In genomic region chr9:124424292-124424541, GRCm38 (mm10) we compare ENCODE assay signal across 8 mouse cellular contexts. TPM values are rescaled to one million over a fixed set of nuclear protein-coding genes. Genes with fewer than 3 reads are reported as not detected.
DNase-seq lines count a peak whose midpoint lies in the region; ATAC-seq and TF ChIP-seq lines count a peak whose summit lies in the region.

No protein-coding gene starts in this region.

- 0% methylated on average over 27 of the region's 27 CpGs for WGBS in liver, embryonic 12.5 days (ENCODE audit: insufficient replicate concordance)
- WGBS in stomach, embryonic 16.5 days, result under 1% methylated on average over 27 of the region's 27 CpGs

- H3K9ac ChIP-seq in liver, embryonic 12.5 days, result peak overlapping the region; percentile 71
- peak overlapping the region; percentile 89 for H3K9ac ChIP-seq in stomach, embryonic 16.5 days (ENCODE audit: low read length)

- H3K27ac ChIP-seq in testis, adult 2 months (ENCODE audit: control insufficient read depth, insufficient read depth, low read depth, low read length), result peak overlapping the region; percentile 96
- H3K27ac ChIP-seq in liver, embryonic 12.5 days, result peak overlapping the region; percentile 95
- peak overlapping the region; percentile 99 for H3K27ac ChIP-seq in stomach, embryonic 16.5 days (ENCODE audit: low read length)

- TF ChIP-seq POLR2A in testis, adult 2 months (IDR thresholded peaks at IDR 0.05; ENCODE audit: control insufficient read depth, low read depth, low read length), result peak; percentile 55; the same call in 1 of the 2 replicates

- peaks cover 8% of the 10 kb centered on the region for H3K27me3 ChIP-seq in erythroblast, embryonic 14.5 days (ENCODE audit: control insufficient read depth)
- H3K27me3 ChIP-seq in testis, adult 2 months (ENCODE audit: control insufficient read depth, insufficient read depth, low read length), result no peaks in the 10 kb centered on the region
- 0 out of 2 replicates have a peak, but pooled peaks cover 3% of the 10 kb centered on the region for H3K27me3 ChIP-seq in liver, embryonic 12.5 days (replicated peaks)
- no peaks in the 10 kb centered on the region for H3K27me3 ChIP-seq in stomach, embryonic 16.5 days (ENCODE audit: control insufficient read depth, insufficient read depth, low read length)

- ATAC-seq in erythroblast, adult 5-6 weeks (replicated peaks; ENCODE audit: low FRiP score, poor library complexity, severe bottlenecking), result no peak
- no peak for ATAC-seq in liver, embryonic 12.5 days
- no peak for ATAC-seq in stomach, embryonic 16.5 days (ENCODE audit: insufficient read depth, low FRiP score)

- peaks cover 35% of the 10 kb centered on the region for H3K4me1 ChIP-seq in erythroblast, embryonic 14.5 days (ENCODE audit: control insufficient read depth)
- no peaks in the 10 kb centered on the region for H3K4me1 ChIP-seq in testis, adult 2 months (ENCODE audit: control insufficient read depth, insufficient read depth, low read length)
- peaks cover 29% of the 10 kb centered on the region for H3K4me1 ChIP-seq in liver, embryonic 12.5 days
- no peaks in the 10 kb centered on the region for H3K4me1 ChIP-seq in stomach, embryonic 16.5 days (ENCODE audit: control insufficient read depth, insufficient read depth, low read length)

- DNase-seq in testis, postnatal 10 days (ENCODE audit: low spot score), result no peak
- no peak for DNase-seq in frontal cortex, postnatal 10 days (ENCODE audit: low spot score in 2 of 2)
- DNase-seq in ovary, adult 18-20 months (ENCODE audit: low spot score), result no peak

- peaks cover 21% of the 10 kb centered on the region for H3K9me3 ChIP-seq in erythroblast, embryonic 14.5 days (ENCODE audit: control insufficient read depth, low read length)
- H3K9me3 ChIP-seq in liver, embryonic 12.5 days (replicated peaks), result no peaks in the 10 kb centered on the region
- H3K9me3 ChIP-seq in stomach, embryonic 16.5 days (replicated peaks; ENCODE audit: control insufficient read depth, low read length), result no peaks in the 10 kb centered on the region

- peak overlapping the region; percentile 96 for H3K4me2 ChIP-seq in liver, embryonic 12.5 days
- H3K4me2 ChIP-seq in stomach, embryonic 16.5 days (ENCODE audit: low read depth, low read length), result peak overlapping the region; percentile 64

- TF ChIP-seq CTCF in testis, adult 2 months (IDR thresholded peaks at IDR 0.05; ENCODE audit: control insufficient read depth, insufficient read depth, insufficient replicate concordance, low read depth, low read length), result no peak

- no peaks in the 10 kb centered on the region for H3K36me3 ChIP-seq in erythroblast, embryonic 14.5 days (ENCODE audit: control insufficient read depth)
- no peaks in the 10 kb centered on the region for H3K36me3 ChIP-seq in testis, adult 2 months (ENCODE audit: control insufficient read depth, insufficient read depth, low read length)
- no peaks in the 10 kb centered on the region for H3K36me3 ChIP-seq in liver, embryonic 12.5 days
- H3K36me3 ChIP-seq in stomach, embryonic 16.5 days (ENCODE audit: control insufficient read depth, insufficient read depth, low read length), result no peaks in the 10 kb centered on the region

- H3K4me3 ChIP-seq in erythroblast, embryonic 14.5 days (replicated peaks), result peak overlapping the region; percentile 69
- H3K4me3 ChIP-seq in testis, adult 2 months (ENCODE audit: control insufficient read depth, low read depth, low read length), result peak overlapping the region; percentile 91
- H3K4me3 ChIP-seq in liver, embryonic 12.5 days, result peak overlapping the region; percentile 79
- H3K4me3 ChIP-seq in stomach, embryonic 16.5 days (replicated peaks; ENCODE audit: low read length), result peak overlapping the region; percentile 74

RNA-seq across cellular contexts. Expression of gene Ppp2r3d, which starts 52.5 kb away (rescaled TPM):
- 6.7 and 9.8 TPM in 2 replicates for polyA plus RNA-seq in erythroblast, embryonic 14.5 days (2012)
- 1.5 and 12.7 TPM in 2 replicates for total RNA-seq in erythroblast, adult 5-6 weeks (2015; ENCODE audit: low replicate concordance)
- total RNA-seq in erythroblast, adult 5-6 weeks (2017; ENCODE audit: low replicate concordance), result 2.5 and 5.6 TPM in 2 replicates
- polyA plus RNA-seq in testis, adult 2 months (2012; rRNA removed), result 117 TPM in 2 replicates
- polyA plus RNA-seq in liver, embryonic 12.5 days (2016; fragmentation: Nextera tagmentation; extraction: Ambion mirVana), result 58.3 and 58.8 TPM in 2 replicates
- polyA plus RNA-seq in stomach, embryonic 16.5 days (2015; fragmentation: Nextera tagmentation; extraction: Ambion mirVana), result 81.1 and 86.7 TPM in 2 replicates
